Mouse (Mus musculus): ENCODE data around the gene Tgoln1.

Gene Tgoln1

DNA sequence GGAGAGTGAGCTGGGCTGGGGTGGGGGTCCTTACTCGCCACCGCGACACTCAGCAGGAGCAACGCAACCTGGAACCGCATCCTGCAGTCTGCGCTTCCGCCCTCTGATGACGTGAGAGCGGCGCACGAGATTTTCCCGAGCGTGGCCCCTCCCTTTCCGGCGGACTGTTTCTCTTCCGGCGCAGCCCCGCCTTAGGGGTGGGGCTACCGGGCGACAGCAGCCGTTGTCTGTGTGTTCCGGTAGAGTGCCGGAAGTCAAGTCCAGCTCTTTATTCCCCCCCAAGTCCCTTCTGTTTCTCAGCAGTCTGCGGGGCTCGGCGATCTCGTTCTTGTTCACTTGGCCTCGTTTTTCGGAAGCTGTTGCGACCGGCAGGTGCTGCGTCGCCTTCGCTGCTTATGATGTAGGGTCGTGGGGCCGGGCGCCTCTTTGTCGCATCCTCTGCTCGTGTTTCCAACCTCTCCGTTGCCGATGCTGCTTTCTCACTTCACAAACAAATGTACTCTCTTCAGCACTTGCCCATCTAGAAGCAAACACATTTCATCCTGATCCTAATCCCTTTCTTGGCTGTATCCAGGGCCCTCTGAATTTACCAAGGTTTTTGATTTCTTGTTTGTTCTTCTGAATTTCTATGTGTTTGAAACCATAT lies at the start of gene Tgoln1:
Tgoln1 (minus strand) TSS at position 358 of the 646 bp plus-strand sequence.
- DNase-seq (ENCODE audit: extremely low spot score, low read depth, low spot score), result peak; percentile 53

DNA sequence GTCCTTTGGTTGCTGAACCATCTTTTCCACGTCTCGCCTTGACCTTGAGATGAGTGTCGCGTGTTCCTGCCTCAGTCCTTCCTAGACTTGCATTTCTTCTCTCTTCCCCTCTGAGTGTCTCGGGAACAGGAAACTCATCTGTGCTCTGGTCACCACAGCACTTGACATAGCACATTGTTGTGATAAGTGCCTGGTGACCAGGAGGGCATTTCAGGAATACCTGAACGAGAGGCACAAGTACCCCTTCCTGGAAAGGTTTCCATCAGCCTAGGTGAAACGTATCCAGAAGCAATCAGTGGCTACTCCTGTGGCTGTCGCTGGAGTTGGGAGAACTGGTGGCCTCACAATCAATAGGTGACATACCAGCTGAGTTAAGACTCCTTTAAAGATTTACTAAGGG lies 47.5 kb upstream of the Tgoln1 start:
- no peak for DNase-seq (ENCODE audit: extremely low spot score, low read depth, low spot score)

GRCm38 (mm10) chr6:72663000-72663399 lies 46.2 kb upstream of the Tgoln1 start:
- DNase-seq (ENCODE audit: extremely low spot score, low read depth, low spot score), result no peak

- DNase-seq (ENCODE audit: extremely low spot score, low read depth, low spot score), result no peak
Measured at GRCm38 (mm10) chr6:72660391-72660720, 43.6 kb upstream of the Tgoln1 start.

DNA sequence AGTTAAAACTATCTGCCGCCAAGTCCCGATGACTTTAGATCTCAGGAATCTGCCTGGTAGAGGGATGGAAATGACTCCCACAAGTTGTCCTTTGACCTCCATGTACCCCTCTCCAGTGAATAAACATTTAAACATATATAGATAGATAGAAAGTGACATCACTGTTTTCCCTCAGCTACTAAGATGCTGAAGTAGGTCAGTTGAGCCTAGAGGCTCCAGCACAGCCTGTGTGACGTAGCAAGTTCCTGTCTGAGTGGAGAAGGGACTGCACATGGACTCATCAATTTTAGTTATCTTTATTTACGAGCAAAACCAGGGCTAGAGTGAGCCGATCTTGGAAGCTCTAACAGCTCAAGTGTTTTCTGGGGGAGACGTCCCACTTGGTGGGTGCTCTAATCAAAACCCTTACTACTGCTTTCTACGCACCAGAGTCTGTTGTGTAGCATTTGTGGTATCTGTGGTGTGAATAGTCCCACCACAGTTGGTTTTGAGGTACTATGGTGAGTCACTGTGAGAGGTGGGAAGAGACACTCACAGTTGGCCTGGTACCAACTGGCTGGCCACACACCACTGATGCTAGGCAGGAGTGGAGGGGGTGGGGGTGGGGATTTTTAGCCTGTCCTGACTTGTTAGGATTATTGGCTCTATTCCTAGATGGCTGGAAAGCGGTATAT lies 43.1 kb upstream of the Tgoln1 start:
- DNase-seq (ENCODE audit: extremely low spot score, low read depth, low spot score), result no peak

- DNase-seq (ENCODE audit: extremely low spot score, low read depth, low spot score), result no peak
Measured at GRCm38 (mm10) chr6:72658006-72658405, 41.2 kb upstream of the Tgoln1 start.

- DNase-seq (ENCODE audit: extremely low spot score, low read depth, low spot score), result no peak
Measured at GRCm38 (mm10) chr6:72656053-72656442, 39.2 kb upstream of the Tgoln1 start.

- peak; percentile 95 for DNase-seq (ENCODE audit: extremely low spot score, low read depth, low spot score)
Measured at GRCm38 (mm10) chr6:72655309-72656052, 38.7 kb upstream of the Tgoln1 start.

DNA sequence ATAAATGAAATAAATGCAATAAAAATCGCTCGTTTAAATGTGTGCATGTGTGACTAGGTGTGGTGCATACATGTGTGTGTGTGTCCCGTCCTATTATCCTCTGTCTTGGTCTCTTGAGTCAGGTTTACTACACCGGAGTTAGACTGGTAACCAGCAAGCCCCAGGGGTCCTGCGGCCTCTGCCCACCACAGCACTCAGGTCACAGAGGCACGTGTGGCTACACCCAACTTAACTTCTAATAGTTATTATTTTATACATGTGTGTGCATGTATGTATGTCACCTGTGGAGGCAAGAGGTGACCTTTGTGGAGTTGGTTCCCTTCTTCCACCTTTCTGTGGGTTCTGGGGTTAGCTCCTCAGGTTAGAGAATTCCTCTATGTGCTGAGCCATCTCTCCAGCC lies 37.6 kb upstream of the Tgoln1 start:
- no peak for DNase-seq (ENCODE audit: extremely low spot score, low read depth, low spot score)

GRCm38 (mm10) chr6:72653419-72653818 lies 36.6 kb upstream of the Tgoln1 start:
- DNase-seq (ENCODE audit: extremely low spot score, low read depth, low spot score), result no peak

DNA sequence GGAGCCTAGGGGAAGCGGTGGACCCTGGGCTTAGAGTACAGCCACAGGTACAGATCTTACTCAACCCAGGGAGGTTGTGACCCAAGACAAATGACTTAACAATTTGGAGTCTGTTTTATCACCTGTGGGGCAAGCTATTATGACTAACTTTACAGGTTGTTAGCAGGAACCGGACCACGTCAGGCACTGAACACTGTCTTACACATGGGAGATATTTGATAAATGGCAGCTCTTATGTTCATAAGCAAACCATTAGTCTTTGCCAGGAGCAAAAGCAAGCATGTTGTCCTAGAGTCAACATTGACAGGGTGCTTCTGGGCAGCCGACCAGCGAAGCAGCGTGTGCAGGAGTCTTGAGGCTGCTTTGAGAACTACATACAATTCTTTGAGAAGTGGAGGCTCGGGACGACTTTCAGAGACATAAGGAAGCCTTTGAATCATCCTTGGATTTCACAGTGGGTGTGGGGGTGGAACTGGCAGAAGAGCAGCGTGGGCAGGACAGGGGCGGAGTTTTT lies 33.6 kb upstream of the Tgoln1 start:
- DNase-seq (ENCODE audit: extremely low spot score, low read depth, low spot score), result no peak

DNA sequence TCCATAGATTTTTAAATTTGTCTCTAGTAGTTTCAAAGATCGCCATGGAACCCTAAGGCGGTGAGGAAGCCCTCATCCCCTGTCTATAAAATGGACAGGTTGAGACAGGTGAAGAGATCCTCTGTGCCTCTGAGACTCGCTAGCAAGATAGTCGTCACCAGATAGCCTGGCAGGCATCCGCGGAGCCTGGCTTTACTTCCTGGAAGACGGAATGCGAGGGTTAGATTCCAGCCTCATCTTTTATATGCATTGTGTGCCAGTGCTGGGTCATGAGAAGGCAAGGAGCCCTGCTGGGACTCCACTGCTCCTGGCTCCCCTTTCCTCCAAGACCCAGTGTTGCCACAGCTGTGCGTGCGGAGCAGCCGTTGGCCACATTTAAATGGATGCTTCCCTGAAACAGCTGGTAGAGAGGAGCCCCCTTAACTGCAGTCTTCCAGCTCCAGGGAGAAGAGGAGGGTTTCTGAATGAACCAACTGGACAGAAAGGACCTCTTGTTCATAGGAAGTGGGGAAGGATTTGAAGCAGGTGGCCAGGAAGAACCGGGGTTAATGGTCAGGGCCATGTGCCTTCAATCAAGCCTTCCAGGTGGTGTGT lies 31.3 kb upstream of the Tgoln1 start:
- no peak for DNase-seq (ENCODE audit: extremely low spot score, low read depth, low spot score)

DNA sequence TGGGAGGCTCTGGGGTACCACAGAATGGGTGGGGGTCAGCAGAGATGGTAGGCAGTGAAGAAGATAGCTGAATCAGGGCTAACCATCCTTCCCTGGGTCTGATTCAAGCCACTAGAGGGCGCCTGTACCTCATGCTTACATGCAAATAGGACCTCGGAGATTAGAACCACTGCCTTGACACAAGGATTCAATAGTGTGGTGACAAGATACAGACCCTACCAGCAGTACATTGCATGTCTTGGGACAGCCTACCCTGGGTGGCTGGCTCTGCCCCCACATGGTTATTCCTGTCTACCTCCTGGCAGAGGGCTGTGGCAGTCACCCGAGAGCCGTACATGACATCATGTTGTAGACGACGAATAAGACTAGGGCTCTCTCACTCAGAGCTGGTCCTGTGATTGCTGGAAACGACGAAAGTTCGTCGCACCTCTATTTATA lies 30.6 kb upstream of the Tgoln1 start:
- DNase-seq (ENCODE audit: extremely low spot score, low read depth, low spot score), result no peak

GRCm38 (mm10) chr6:72645364-72645763 lies 28.6 kb upstream of the Tgoln1 start:
- DNase-seq (ENCODE audit: extremely low spot score, low read depth, low spot score), result no peak

GRCm38 (mm10) chr6:72644576-72644975 lies 27.8 kb upstream of the Tgoln1 start:
- no peak for DNase-seq (ENCODE audit: extremely low spot score, low read depth, low spot score)

DNA sequence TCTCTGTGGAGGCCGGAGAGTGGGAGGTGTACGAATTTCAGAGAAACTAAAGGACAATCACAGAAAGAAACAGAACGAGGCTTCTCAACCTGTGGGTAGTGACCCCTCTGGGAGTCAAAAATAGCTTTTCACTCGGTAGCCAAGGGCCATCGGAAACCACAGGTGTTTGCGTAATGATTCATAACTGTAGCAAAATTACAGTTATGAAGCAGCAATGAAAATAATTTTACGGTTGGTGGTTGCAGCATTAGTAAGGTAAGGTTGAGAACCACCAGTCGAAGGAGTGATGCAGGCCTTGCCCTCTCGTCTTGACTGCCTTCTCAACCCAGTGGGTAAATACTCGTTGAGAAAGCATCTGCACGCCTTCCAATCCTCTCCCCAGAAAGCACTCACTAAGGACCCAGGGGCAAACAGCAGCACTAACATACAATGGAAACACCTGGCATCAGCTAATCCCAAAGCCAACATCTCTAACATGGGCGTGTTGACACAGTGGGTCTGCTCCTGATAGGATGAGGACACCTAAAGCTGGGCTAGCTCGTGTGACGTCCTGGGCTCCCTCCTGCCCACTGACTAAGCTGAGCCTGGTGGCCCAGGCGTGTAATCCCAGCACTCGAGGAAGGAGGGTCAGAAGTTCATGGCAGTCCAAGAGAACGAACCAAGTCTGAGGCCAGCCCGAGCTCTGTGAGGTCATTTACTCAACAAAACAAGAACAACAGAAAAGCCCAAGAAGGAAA lies 24.6 kb upstream of the Tgoln1 start:
- no peak for DNase-seq (ENCODE audit: extremely low spot score, low read depth, low spot score)

- no peak for DNase-seq (ENCODE audit: extremely low spot score, low read depth, low spot score)
Measured at GRCm38 (mm10) chr6:72636940-72637339, 20.1 kb upstream of the Tgoln1 start.

DNA sequence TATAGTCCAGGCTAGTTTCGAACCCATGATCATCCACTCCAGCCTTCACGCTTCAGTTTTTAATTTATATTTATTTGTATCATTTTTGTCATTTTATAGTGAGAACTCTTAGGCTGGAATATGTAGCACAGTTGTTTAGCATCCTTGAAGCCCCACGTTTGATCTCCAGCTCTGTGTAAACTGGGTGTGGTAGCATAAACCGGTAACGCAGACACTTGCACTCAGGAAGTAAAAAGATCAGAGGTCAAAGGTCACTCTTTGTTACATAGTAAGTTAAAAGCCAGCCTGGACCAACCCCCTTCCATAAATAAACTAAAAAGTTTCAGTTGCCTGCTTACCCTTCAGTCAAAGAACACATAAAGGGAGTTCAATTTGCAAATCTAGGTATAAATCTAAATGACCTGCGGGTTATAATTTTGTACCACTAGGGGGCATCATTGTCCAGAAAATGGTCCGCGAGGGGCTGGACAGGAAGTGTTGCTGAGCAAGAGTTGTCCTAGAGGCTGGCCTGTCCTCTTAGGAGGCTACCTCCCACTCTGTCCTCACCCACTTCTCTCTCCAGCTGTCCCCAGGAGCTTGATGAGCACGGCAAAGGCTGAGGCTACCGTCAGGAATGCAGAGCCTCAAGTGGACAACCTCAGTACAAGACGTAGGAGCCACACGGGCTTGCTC lies 19.1 kb upstream of the Tgoln1 start:
- DNase-seq (ENCODE audit: extremely low spot score, low read depth, low spot score), result peak; percentile 81

DNA sequence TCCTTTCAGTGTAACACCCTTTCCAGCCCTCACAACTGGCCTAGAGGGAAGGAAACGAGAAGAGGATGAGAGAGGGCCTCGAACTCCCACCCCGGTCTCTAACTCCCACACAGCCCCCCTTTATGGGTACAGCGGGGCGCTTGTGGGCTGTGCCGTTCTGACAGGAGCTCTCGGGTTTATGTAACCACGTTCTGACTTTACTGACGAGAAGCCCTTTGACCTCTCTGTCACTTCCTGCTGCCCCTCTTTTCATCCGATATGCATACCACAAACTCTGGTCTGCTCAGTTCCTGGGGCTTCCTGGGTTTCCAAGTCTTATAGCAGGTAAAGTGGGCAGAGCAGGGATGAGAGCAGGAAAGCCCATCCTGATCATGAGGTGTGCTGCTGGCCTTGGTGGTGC lies 17.5 kb upstream of the Tgoln1 start:
- no peak for DNase-seq (ENCODE audit: extremely low spot score, low read depth, low spot score)

GRCm38 (mm10) chr6:72631700-72632099 lies 14.9 kb upstream of the Tgoln1 start:
- no peak for DNase-seq (ENCODE audit: extremely low spot score, low read depth, low spot score)
